Mouse (Mus musculus) neural tube, embryonic 14.5 days (tissue): ENCODE results near the gene Zer1. TPM values are rescaled to one million over a fixed set of nuclear protein-coding genes. Genes with fewer than 3 reads are reported as not detected.
"Not testable (repeated sequence)": the region's sequence is repeated elsewhere in the genome, so short reads cannot be mapped to it uniquely, and the experiment has no call there.

Experiments used
- ATAC-seq: fragments of 200-750 bp; cut with Nextera tagmentation; 2 replicates; pipeline ENCODE4 v1.8.0; 2017; ENCODE audit warnings: low read depth, mild to moderate bottlenecking, moderate TSS enrichment, moderate library complexity
- H3K27ac ChIP-seq: fragments of 300-500 bp; sonication (generic); 2 replicates; pipeline ENCODE4 v1.5.1; 2014; ENCODE audit warnings: low read depth, mild to moderate bottlenecking, control low read depth, low read length, moderate library complexity, mixed read lengths
- H3K27me3 ChIP-seq: fragments of 300-500 bp; sonication (generic); 2 replicates; pipeline ENCODE4 v1.6.1; 2014; ENCODE audit warnings: low read length; ENCODE audit not compliant: control insufficient read depth, insufficient read depth
- H3K36me3 ChIP-seq: fragments of 300-500 bp; sonication (generic); 2 replicates; pipeline ENCODE4 v1.6.1; 2014; ENCODE audit warnings: low read length, mixed read lengths; ENCODE audit not compliant: control insufficient read depth, insufficient read depth
- H3K4me1 ChIP-seq: fragments of 300-500 bp; sonication (generic); 2 replicates; pipeline ENCODE4 v1.6.1; 2014; ENCODE audit warnings: low read length; ENCODE audit not compliant: control insufficient read depth, insufficient read depth
- H3K4me2 ChIP-seq: fragments of 300-500 bp; sonication (generic); 2 replicates; pipeline ENCODE4 v1.6.1; 2014; ENCODE audit warnings: mild to moderate bottlenecking, low read depth, low read length, control low read depth
- H3K4me3 ChIP-seq: fragments of 300-500 bp; sonication (generic); 2 replicates; pipeline ENCODE4 v1.5.1; 2014; ENCODE audit warnings: low read depth, low read length, control low read depth, mixed read lengths
- H3K9ac ChIP-seq: fragments of 300-500 bp; sonication (generic); replicated peaks from 2 replicates; pipeline ENCODE4 v1.6.1; 2014; ENCODE audit warnings: low read depth, mild to moderate bottlenecking, control low read depth, low read length, mixed read lengths
- H3K9me3 ChIP-seq: fragments of 300-500 bp; sonication (generic); 2 replicates; pipeline ENCODE4 v1.6.1; 2016; ENCODE audit warnings: low read length; ENCODE audit not compliant: control insufficient read depth
- WGBS: fragments of 180-500 bp; shearing (Covaris S2); extraction: QIAGEN DNeasy Blood & Tissue Kit; methylation state at CpG from one replicate; pipeline ENCODE4 v1.1.7; 2014; 5-methylcytosine and 5-hydroxymethylcytosine counted together
- polyA plus RNA-seq: library from polyadenylated mRNA; unstranded; fragments of >200 nt; fragmentation: Nextera tagmentation; extraction: Ambion mirVana; gene quantifications from 2 replicates; pipeline ENCODE4 v1.2.1, GENCODE M21; 2014

Gene Zer1
- polyA plus RNA-seq, 1 experiment from 2014 or later = 20.9 TPM

DNA sequence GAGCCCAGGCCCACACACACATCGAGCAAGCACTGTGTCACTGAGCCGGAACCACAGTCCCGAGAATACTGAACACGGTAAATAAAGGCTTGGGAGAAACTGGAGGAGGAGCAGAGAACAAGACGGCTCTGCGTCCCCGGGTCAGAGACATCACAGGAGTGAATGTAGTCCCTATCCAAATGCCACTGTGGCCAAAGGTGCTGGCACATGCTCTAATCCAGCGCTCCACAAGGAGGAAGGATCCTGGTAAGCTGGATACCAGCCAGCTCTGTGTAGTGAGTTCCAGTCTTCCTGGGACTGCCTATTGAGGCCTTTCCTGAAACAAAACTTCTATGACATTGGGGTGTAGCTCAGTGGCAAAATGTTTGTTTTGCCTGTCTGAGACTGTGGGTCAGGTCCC lies 28.2 kb upstream of the Zer1 start:
- H3K9ac ChIP-seq = no peak overlapping the region
- 80% methylated on average over 8 of the region's 8 CpGs for WGBS

DNA sequence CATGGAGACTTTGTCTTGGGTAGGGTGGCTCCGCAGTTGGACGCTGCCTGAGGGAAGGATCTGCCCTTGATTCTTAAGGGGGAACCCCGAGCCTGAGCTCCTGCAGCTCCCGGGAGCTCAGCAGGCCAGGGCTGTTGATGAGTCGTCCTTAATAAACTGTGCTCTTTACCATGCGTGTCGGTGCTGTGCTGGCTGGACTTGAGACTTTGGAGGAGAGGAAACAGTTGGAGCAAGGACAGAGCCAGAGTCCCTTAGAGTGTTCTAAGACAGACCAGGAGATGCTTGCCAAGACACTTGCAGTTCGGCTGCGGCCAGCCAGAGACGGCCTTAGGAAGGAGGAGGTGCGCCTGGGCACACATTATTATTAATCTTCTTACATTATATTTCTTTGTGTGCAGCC lies 27.5 kb upstream of the Zer1 start:
- 91% methylated on average over 11 of the region's 11 CpGs for WGBS
- H3K9me3 ChIP-seq = no peaks in the 10 kb centered on the region
- no peak overlapping the region for H3K4me2 ChIP-seq
- no peak overlapping the region for H3K9ac ChIP-seq
- no peak for ATAC-seq
- peaks cover 33% of the 10 kb centered on the region for H3K36me3 ChIP-seq
- no peak overlapping the region for H3K4me3 ChIP-seq
- H3K27ac ChIP-seq = no peak overlapping the region
- no peaks in the 10 kb centered on the region for H3K4me1 ChIP-seq
- H3K27me3 ChIP-seq = no peaks in the 10 kb centered on the region

More for the DNA sequence above, 28.2 kb upstream of the Zer1 start:
- no peaks in the 10 kb centered on the region for H3K4me1 ChIP-seq
- H3K27ac ChIP-seq = no peak overlapping the region
- H3K4me2 ChIP-seq = no peak overlapping the region
- H3K4me3 ChIP-seq = no peak overlapping the region
- no peak for ATAC-seq
- H3K36me3 ChIP-seq = peaks cover 25% of the 10 kb centered on the region
- no peaks in the 10 kb centered on the region for H3K27me3 ChIP-seq
- no peaks in the 10 kb centered on the region for H3K9me3 ChIP-seq

DNA sequence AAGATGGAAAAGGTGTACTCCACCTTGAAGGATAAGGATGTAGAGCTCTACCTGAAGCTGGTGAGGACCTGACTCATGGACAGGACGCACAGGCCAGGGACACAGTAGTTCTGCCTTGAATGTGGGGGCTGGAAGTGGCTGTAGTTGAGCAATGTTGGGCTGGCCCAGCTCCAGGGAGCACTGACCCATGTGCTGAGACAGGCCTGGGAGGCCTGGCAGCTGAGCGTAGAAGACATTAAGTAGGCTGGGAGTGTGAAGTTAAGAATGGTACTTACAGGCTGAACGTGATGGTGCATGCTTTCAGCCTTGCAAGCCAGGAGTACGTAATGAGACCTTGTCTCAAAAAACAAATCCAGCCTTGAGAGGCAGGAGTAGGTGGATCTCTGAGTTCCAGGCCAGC lies 23.1 kb upstream of the Zer1 start:
- H3K9me3 ChIP-seq = no peaks in the 10 kb centered on the region
- no peaks in the 10 kb centered on the region for H3K27me3 ChIP-seq
- H3K36me3 ChIP-seq = peaks cover 62% of the 10 kb centered on the region
- H3K9ac ChIP-seq = no peak overlapping the region
- ATAC-seq = no peak
- no peak overlapping the region for H3K27ac ChIP-seq
- 98% methylated on average over 4 of the region's 4 CpGs for WGBS
- no peaks in the 10 kb centered on the region for H3K4me1 ChIP-seq
- H3K4me2 ChIP-seq = no peak overlapping the region
- no peak overlapping the region for H3K4me3 ChIP-seq

DNA sequence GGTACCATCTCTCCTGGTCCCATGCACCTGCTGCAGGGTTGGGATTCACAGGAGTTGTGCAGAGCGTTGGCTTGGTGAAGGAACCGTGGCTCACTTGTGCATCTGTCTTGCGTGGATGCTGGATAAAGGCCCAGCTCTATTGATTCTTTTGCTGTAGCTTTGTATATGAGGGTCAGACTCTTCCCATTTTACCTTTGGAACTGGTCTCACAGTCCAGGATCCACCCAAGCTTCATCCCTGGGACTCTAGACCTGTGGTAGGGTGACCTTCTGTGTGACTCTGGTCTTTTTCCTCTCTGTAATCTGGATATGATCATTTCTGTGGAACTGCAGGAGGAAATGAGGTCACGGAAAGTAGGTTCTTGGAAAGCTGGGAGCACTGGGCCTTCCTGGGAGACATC lies 20.1 kb upstream of the Zer1 start:
- no peak overlapping the region for H3K9ac ChIP-seq
- no peak overlapping the region for H3K27ac ChIP-seq
- ATAC-seq = no peak
- WGBS = 99% methylated on average over 4 of the region's 4 CpGs
- H3K4me2 ChIP-seq = no peak overlapping the region
- H3K36me3 ChIP-seq = peaks cover 69% of the 10 kb centered on the region
- H3K27me3 ChIP-seq = no peaks in the 10 kb centered on the region
- no peaks in the 10 kb centered on the region for H3K4me1 ChIP-seq
- no peaks in the 10 kb centered on the region for H3K9me3 ChIP-seq
- no peak overlapping the region for H3K4me3 ChIP-seq

DNA sequence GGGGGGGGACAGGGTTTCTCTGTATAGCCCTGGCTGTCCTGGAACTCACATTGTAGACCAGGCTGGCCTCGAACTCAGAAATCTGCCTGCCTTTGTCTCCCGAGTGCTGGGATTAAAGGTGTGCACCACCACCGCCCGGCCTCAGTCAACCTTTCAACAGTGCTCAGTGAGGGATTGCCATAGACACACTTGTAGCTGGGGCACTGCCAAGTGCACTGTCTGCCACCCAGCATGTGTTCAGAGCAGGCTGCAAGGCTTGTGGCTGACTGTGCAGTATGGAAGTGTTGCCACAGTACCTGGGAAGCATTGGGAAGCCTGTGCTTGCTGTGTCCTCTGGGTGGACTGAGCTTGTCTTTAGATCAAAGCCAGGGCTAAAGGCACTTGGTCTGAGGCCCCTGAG lies 15.6 kb upstream of the Zer1 start:
- WGBS = 89% methylated on average over 4 of the region's 4 CpGs
- not testable (repeated sequence) for H3K4me3 ChIP-seq, H3K27me3 ChIP-seq, ATAC-seq, H3K4me2 ChIP-seq, H3K9me3 ChIP-seq, H3K4me1 ChIP-seq, H3K27ac ChIP-seq, H3K9ac ChIP-seq
- H3K36me3 ChIP-seq = peaks cover 53% of the 10 kb centered on the region

DNA sequence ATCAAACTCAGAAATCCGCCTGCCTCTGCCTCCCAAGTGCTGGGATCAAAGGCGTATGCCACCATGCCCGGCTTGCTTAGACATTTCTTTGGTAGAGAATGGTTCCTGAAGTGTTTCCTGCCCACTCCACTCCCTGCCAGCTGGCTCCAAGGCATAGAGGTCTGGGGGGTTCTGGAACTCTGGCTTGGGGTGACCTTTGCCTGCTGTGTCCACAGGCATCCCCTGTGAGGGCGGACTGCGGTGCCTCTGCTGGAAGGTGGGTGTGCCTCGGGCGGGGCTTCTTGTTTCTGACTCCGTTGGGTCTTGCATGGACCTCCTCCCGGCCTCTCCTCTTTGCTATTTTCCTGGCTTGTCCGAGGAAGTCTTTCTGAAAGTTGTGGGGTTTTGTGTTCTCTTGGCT lies 12.1 kb upstream of the Zer1 start:
- Histone ChIP-seq H3K4me2 (no peak overlapping the region), H3K27me3 (no peaks in the 10 kb centered on the region), H3K4me3 (no peak overlapping the region), H3K36me3 (peaks cover 25% of the 10 kb centered on the region), H3K9me3 (no peaks in the 10 kb centered on the region), H3K27ac (no peak overlapping the region), H3K4me1 (peaks cover 18% of the 10 kb centered on the region), H3K9ac (no peak overlapping the region)
- no peak for ATAC-seq
- WGBS = 91% methylated on average over 10 of the region's 10 CpGs

DNA sequence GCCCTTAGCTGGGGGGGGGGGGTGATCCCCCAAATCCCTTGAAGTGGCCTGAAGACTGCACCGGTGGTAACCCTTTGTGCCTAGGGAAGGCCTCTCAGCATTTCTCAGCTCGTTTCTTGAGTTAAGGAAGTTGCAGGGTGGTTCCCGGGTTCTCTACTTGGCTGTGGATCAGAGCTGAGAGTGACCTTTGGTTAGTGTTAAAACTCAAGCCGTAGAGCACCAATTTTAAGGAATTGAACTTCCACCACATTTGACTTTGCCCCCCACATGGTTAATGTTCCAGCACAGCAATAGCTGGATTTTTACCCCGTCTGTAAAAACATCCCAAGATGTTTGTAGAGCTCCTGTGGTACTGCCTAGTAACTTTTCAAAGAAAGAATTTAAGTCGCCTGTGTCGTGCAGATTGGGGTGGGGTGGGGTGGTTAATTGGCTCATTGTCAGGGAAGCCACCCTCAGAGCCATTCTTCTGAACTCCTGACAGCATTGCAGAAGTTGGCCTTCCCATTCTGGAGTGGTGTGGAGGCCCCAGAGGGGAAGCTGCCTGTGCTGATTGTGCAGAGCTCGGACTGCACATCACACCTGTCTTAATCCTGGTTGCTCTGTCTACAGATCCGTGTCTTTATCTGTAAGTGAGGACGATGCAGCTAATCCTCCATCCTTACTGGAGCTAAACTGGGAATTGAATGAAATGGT lies 10.7 kb upstream of the Zer1 start:
- 45% methylated on average over 10 of the region's 10 CpGs for WGBS
- Histone ChIP-seq H3K9me3 (no peaks in the 10 kb centered on the region), H3K4me2 (peak overlapping the region; percentile 96), H3K9ac (peak overlapping the region; percentile 79), H3K36me3 (peaks cover 11% of the 10 kb centered on the region; the same call in 1 of the 2 replicates), H3K27ac (no peak overlapping the region), H3K27me3 (no peaks in the 10 kb centered on the region), H3K4me1 (peaks cover 18% of the 10 kb centered on the region), H3K4me3 (peak overlapping the region; percentile 82; the same call in 1 of the 2 replicates)
- ATAC-seq = no peak

DNA sequence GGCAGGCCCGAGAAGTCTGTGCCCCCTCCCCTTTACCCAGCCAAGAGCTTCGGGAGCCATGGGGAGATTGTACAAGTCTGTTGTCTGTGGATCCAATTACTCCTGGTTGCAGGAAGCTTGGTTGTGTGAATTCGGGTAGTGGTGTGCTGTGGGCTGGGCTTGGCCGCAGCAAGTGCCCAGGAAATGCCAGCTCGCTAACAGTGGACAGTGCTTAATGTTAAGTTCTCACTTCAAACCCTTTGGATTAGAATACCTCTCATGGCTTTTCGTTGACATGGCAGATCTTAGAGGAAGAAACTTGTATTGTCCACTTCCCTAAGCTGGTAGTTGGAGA lies 10.0 kb upstream of the Zer1 start:
- Histone ChIP-seq H3K27me3 (no peaks in the 10 kb centered on the region), H3K4me2 (peak overlapping the region; percentile 96), H3K36me3 (peaks cover 9% of the 10 kb centered on the region; the same call in 1 of the 2 replicates), H3K27ac (peak overlapping the region; percentile 70; the same call in 1 of the 2 replicates), H3K9ac (peak overlapping the region; percentile 79), H3K9me3 (no peaks in the 10 kb centered on the region), H3K4me1 (peaks cover 18% of the 10 kb centered on the region), H3K4me3 (peak overlapping the region; percentile 82)
- WGBS = 27% methylated on average over 6 of the region's 6 CpGs
- ATAC-seq = 0 out of 2 replicates have a peak, but pooled peaks have one; percentile 16

DNA sequence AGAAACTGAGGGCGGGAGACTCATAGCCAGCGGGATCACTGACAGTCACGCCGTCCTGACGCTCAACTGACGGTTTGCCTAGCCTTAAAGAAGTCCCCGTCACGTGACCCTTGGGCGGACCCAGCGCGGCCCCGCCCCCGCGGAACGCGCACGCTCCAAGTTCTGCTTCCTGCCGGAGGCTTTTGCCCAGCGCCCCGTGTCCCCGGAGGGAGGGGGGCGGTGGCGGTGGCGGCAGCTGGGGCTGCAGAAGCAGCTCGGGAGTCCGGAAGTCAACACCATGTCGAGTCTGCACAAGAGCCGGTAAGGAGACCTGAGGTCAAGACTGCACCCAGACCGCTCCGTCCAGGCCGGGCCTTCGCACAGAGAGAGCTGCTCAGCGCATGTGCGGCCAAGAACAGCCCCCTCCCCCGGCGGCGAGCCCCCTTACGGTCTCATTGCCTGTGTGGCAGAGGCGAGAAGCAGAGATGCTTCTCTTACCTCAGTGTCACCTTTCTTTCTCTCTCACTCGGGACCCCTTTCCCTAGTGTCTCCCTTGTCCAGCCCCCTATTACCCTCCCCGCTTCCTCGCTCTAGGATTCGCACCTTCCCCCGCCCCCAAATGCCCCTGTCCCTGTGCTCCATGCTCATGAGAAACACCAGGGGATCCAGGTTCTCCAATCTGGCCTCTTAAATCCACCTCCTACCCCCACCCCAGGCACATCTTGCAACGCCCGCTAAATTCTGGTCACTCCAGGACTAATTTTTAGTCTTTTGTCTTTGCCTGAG lies 9.4 kb upstream of the Zer1 start, which contains the start of gene Tbc1d13:
Gene Tbc1d13, plus strand, starts transcription at position 134 of the 765 bp plus-strand sequence.
- under 1% methylated on average over 46 of the region's 46 CpGs for WGBS
- Histone ChIP-seq H3K36me3 (peaks cover 9% of the 10 kb centered on the region; the same call in 1 of the 2 replicates), H3K4me2 (peak within 1 kb of the TSS; percentile 96), H3K4me3 (peak within 1 kb of the TSS; percentile 82), H3K4me1 (peaks cover 18% of the 10 kb centered on the region), H3K9me3 (no peaks in the 10 kb centered on the region), H3K27ac (peak within 1 kb of the TSS; percentile 70), H3K9ac (peak within 1 kb of the TSS; percentile 79), H3K27me3 (no peaks in the 10 kb centered on the region)
- ATAC-seq = peak; percentile 94
